Mouse (Mus musculus) spleen, postnatal 4 days (tissue): ENCODE data around the gene Kri1.
"Not testable (repeated sequence)": the region's sequence is repeated elsewhere in the genome, so short reads cannot be mapped to it uniquely, and the experiment has no call there.

Experiments
- DNase-seq, 2 experiments: peaks; one replicate each; pipeline ENCODE4 v3.0.0; 2022; ENCODE audit warnings: low spot score in 2 of 2

The Kri1 gene

DNA sequence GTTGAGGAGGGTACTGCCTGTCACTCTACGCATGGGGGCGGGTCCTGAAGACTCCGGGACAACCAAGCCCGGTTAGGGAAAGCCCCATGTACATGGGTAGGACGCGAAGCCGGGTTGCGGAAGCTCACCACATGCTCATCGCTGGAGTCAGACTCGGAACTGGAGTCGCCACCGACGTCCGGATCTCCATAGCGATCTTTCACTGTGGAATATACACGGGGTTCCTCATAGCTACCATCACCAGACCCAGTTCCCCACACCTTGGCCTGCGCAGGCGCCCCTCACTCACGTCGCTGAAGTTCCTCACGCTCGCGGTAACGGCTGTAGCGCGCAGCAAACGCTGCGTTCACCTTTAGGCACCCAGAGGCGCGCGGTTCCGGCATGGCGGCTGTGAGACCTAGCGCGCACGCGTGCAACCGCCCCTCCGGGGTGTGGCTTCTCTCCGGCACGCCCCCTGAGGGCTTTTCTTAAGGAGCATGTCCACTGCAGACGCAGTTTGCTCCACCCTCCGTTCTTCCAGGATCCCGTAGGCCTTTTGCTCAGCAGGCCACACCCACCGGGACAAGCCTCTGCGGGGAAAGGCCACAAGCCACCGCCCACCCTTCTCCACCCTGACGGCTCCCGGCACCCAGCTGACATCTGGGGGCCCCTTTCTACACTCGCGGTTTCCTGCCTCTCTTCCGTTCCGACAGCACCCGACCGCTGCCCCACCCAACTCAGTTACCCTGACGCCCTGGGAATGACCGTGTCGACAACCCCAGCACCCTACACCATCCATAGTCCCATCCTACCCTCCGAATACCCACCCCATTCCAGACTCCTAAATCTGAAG is at the start of gene Kri1:
Kri1 (minus strand) TSS at position 399 of the 832 bp plus-strand sequence.
- peak; percentile 98 for DNase-seq

DNA sequence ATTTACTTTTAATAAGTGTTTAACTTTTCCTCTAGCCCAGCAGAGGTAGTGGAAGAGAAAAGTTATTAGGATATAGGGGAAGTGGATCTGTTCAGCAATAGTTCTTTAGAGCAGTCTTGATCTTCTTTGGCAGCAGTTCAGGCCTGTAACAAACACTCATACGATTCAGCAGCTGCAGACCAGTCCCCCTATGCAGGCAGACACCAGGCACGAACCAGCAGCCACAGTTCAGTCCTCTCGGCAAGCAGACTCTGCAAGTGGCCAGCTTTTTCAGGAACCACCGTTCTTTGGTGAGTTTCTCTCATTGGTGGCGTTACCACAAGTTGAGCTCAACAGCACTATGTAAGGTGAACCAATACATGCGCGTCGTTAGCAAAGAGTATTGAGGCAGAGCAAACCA is 48.7 kb upstream of the Kri1 start:
- DNase-seq, result no peak

GRCm38 (mm10) chr9:21335391-21335790 is 47.6 kb upstream of the Kri1 start:
- no peak for DNase-seq

GRCm38 (mm10) chr9:21334747-21335146 is 47.0 kb upstream of the Kri1 start:
- DNase-seq, result no peak

DNA sequence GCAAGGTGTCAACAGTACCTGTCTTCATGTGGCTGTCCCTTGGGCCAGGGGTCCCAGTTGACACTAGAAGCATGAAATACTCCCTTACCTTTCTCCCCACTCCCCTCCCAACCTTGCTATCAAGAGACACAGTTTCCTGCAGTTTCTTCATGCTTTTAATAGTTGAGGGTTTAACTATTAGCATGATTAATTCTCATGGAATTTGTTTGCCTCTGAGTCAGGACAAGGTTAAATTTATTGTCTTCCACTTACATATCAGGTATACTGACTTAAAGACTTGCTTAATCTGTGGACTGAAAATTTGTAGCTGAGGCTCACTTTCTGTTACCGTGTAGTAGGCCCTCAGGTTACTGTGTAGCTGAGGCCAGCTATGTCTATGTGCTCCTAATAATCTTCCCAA is 45.8 kb upstream of the Kri1 start:
- DNase-seq, result no peak

GRCm38 (mm10) chr9:21332161-21333061 is 44.6 kb upstream of the Kri1 start:
- DNase-seq, result no peak

- no peak for DNase-seq
These were observed 43.8 kb upstream of the Kri1 start for GRCm38 (mm10) chr9:21331365-21332140.

DNA sequence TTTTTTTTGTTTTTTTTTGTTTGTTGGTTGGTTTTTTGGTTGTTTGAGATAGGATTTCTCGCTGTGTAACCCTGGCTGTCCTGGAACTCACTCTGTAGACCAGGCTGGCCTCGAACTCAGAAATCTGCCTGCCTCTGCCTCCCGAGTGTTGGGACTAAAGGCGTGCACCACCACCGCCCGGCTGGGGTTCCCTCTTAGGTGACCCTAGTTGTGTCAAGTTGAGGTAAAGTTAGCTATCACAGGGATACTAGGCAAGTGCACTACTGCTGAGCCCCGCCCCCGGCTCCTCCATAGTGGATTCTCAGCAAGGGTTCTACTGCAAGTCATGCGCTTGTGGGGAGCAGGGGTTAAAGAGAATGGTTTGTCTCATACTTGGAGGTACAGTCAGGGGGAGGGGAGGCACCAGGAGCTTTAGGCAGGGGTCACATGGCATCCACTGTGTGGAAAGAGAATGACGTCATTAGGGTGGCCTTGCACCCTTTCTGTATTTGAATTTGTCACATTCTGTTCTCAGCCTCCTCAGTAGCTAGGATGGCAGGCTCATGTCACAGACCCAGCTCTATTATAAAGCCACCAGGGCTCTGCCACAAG is 42.0 kb upstream of the Kri1 start:
- DNase-seq, result no peak

DNA sequence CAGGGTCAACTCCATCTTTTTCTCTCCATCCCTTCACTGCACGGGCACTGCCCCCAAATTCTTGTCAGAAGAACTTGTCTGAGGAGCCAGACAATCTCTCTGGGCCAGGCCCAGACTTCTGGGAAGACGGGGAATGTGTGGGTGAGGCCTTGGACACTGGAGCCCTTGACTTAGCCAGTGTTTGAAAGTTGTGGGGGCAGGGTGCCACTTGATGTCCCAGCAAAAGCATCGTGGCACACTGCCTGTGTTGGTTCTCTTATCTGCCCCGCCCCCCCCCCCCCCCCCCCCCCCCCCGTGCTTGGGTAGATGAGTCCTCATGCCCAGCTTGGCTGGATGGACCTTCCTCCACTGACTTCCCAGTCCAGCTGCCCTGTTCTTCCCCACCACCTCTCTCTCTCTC is 41.3 kb upstream of the Kri1 start:
- no peak for DNase-seq

- DNase-seq, result no peak
These were observed 40.3 kb upstream of the Kri1 start for GRCm38 (mm10) chr9:21328041-21328440.

DNA sequence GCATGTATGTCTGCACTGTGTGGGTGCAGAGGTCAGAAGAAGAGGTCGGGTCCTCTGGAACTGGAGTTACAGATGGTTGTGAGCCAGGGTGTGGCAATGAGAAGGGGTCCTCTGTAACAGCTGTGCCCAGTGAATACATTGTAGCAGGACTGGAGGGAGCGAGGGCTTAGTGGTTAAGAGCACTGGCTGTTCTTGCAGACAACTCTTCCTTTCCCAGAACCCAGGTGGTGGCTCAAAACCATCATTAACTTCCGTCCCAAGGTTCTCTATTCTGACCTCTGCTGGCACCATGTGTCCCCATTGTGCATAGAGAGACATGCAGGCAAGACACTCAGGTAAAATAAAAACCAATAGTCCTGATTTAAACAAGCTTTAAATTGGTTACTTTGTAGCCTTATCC is 39.8 kb upstream of the Kri1 start:
- DNase-seq, result no peak

DNA sequence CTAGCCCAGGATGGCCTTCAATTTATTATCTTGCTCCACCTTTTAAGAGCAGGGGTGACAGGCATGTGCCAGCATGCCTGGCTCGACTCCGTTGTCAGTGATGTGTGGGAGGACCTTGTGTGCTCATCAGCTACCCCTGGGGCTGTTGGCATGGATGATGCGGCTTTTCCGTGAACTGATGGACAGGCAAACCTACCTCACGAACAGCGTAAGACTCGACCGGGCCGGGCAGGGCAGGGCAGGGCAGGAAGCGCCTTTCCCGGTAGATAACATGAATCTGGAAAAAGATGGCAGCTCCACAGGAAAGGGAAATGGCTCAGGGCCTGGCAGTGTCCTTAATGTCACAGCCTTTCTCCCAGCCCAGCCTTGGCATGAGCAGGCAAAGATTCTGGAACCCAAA is 36.5 kb upstream of the Kri1 start:
- DNase-seq, result no peak

GRCm38 (mm10) chr9:21322917-21323297 is 35.1 kb upstream of the Kri1 start:
- DNase-seq, result not testable (repeated sequence)

GRCm38 (mm10) chr9:21322211-21322916 is 34.6 kb upstream of the Kri1 start:
- DNase-seq, result no peak

- peak; percentile 71 to 78 for DNase-seq
These were observed 33.7 kb upstream of the Kri1 start for GRCm38 (mm10) chr9:21321513-21321835.

- peak; percentile 88 to 95 for DNase-seq
These were observed 33.1 kb upstream of the Kri1 start, which contains the start of gene Slc44a2 for GRCm38 (mm10) chr9:21320619-21321512. Gene Slc44a2, plus strand, starts transcription at chr9:21320698.

- DNase-seq, result no peak
These were observed 32.5 kb upstream of the Kri1 start for GRCm38 (mm10) chr9:21320280-21320618.

GRCm38 (mm10) chr9:21319503-21319902 is 31.7 kb upstream of the Kri1 start:
- no peak for DNase-seq

GRCm38 (mm10) chr9:21318792-21319191 is 31.0 kb upstream of the Kri1 start:
- no peak for DNase-seq

DNA sequence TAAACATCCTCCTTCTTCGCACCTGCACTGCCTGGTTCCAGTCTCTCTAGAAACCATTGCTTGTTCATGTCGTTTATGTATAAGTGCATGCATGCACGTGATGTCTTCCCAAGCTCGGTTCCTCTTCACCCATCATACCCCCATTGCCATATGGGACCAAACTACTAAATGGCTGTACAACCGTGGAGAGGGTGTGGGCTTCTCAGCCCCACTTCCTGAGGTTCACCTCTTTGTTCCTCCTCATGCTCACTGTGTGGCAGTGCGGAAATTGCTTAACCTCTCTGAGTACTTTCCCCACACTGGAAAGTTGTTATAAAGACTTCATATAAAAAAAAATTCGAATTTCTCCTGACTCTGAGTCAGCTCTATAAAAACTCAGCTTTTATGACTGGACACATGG is 28.9 kb upstream of the Kri1 start:
- DNase-seq, result no peak
